Mouse (Mus musculus) right cerebral cortex, postnatal 25 days (tissue): ENCODE measurements around the gene Olfr705.
"Not testable (repeated sequence)": the region's sequence is repeated elsewhere in the genome, so short reads cannot be mapped to it uniquely, and the experiment has no call there.

Source experiments
- DNase-seq: peaks from one replicate; pipeline ENCODE4 v3.0.0; 2022

Gene Olfr705

DNA sequence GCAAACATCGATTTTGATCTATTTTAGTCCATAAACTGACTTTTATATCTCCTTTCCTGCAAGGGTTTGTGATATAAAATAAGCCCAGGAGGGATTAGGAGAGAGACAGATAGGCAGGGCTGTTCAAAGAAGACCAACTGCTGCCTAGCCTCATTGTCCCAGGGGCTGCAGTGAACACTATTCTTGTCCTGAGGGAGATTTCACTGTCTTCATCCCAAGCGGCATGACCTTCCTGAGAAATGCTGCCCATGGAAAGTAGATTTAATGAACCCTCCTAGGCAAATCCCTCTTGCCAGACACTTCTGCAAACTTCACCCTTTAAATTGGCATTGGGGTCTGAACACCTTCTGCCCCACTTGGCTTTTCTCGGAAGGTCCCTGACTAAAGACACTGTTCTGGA is at the start of gene Olfr705:
TSS of gene Olfr705 (minus strand) at position 101 of the 400 bp plus-strand sequence.
- DNase-seq, result no peak

DNA sequence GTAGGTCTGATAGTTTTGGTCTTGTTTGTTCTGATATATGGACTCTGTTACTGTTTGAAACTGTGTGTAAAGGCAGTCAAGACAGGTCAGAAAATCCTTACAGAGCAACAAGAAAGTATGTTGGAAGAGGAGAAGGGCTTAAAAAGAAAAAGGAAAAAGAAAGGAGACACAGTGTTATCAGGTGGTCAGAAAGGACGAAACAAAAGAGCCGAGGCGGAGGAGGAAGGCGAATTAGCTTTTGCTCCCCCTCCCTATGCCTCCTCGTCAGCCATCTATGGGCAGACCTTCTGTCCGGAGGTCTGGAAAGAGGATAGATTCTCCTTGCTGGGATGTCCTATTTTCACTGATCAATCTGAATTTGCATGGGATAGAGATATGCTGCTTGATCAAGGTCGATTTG is 44.3 kb upstream of the Olfr705 start:
- DNase-seq, result not testable (repeated sequence)

DNA sequence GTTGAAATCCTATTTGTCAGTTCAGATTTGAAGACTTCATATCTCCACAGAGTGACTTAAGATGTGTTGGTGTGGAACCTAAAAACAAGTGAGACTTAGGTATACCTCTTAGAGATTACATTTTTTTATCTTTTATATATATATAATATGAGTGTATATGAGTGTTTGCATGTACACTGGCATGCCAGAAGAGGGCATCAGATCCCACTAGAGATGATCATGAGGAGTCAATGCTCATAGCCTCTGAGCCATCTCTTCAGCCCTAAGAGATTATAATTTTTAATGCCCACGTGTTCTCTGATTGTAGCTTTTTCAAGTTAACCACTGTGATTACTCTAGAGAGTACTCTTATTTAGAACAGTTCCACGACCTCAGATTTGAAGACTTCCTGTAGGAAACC is 31.0 kb upstream of the Olfr705 start, which contains the start of gene Olfr1532-ps1:
TSS of gene Olfr1532-ps1 (plus strand) at position 326 of the 400 bp plus-strand sequence.
- no peak for DNase-seq

DNA sequence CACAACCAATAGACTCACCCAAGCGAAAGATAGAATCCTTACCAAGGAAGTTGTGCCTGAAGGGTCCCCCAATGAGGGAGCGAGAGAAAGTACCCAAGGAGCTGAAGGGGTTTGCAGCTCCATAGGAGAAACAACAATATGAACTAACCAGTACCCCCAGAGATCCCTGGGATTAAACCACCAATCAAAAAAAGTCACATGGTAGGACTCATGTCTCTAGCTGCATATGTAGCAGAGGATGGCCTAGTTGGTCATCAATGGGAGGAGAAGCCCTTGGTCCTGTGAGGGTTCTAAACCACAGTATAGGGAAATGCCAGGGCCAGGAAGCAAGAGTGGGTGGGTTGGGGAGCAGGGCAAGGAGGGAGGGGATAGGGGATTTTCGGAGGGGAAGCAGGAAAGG is 24.4 kb upstream of the Olfr705 start, which contains the start of gene Olfr707:
TSS of gene Olfr707 (minus strand) at position 101 of the 400 bp plus-strand sequence.
- not testable (repeated sequence) for DNase-seq

- DNase-seq, result no peak
These were observed 11.4 kb upstream of the Olfr705 start, which contains the start of gene Olfr706 for GRCm38 (mm10) chr7:106888062-106888461. TSS of gene Olfr706 (minus strand) at chr7:106888162.

DNA sequence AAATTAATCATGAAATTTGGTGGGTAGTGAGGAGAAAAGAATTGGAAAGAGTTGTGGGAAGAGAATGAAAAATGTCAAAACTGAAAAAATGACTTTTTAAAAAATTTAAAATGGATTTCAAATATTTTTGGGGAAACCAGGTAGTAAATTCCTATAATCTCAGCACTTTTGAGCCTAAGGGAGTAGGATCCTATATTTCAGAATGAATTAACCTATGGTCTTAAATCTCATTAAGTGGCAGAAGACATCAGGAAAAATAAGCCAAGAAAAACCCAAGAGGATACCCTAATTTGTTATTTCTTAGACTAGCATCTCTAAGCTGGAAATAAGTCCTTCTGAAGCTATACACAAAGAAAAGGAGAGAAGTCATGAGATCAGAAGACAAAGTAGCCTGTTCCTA is 13.8 kb downstream of the Olfr705 start, which contains the start of gene Olfr704:
TSS of gene Olfr704 (plus strand) at position 301 of the 400 bp plus-strand sequence.
- no peak for DNase-seq

- DNase-seq, result no peak
These were observed 33.6 kb downstream of the Olfr705 start, which contains the start of gene Olfr703 for GRCm38 (mm10) chr7:106843060-106843459. TSS of gene Olfr703 (plus strand) at chr7:106843360.

DNA sequence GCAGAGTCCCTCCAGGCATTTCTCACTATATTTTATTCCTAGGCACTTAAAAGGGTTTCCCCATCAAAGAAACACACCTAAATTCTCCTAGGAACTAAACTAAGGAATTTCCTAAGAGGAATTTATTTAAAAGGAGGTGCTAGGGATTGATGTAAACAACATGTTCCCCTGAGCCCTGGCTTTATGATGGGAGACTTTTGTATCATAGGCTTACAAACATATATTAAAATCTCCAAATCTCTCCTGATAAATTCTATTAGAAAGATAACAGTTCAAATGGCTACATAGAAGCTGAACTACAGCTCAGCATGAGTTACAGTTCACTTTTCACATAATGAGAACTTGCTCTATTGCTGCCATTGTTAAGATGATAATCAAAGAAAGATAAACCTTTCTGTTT is 42.9 kb downstream of the Olfr705 start, which contains the start of gene Olfr702:
TSS of gene Olfr702 (minus strand) at position 101 of the 400 bp plus-strand sequence.
- DNase-seq, result no peak
